Mouse (Mus musculus) telencephalon, adult 2 months (tissue): ENCODE measurements at regions not wholly inside any gene's neighbourhood (a gene's known extent, or its start where the extent isn't known, plus 50 kb on each side); places are given as distances from the start of the nearest gene placed in this dataset.

Experiments used
- DNase-seq: peaks from one replicate; pipeline ENCODE4 v3.0.0-alpha.2; 2011; ENCODE audit warnings: low read depth, low spot score

DNA sequence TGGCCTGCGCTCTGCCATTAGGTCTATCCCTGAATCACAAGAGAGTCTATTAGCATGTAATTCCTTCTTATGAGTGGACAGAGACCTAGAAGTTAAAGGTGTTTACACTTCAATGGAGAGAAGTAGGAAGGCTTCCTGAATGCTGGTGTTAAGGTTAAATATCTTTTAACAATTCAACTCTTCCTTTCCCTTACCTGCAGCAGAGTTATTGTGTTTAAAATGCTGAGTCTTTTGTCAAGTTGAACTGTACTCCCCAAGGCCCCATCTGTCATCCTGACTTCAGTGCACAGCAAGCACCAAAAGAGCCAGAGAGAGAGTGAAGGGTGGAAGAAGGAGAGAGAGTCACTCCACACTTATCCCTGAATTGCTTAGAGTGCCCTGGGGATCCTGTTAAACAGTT lies 451.6 kb downstream of the Psat1 start:
- DNase-seq, result no peak

- DNase-seq, result no peak
Measured at GRCm38 (mm10) chr19:15487576-15487975, 459.6 kb downstream of the Psat1 start.

DNA sequence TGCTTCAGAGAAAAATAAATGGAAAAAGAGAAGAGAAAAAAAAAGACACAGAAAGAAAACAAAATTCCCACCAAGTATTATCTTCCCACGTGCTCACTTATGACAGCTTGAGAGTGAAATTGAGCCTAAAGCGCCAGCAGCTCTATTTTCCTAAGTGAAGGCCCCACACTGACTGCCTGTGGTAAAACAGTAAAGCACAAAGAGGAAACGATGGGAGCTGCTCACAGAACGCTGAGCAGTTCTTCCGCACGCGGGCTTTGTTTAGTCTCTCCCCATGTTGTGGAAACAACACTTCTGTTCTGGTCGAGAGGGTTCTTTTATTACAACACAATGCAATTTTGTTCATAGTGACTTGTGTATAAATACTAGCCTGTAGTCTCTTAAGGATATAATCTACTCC lies 465.5 kb downstream of the Psat1 start:
- no peak for DNase-seq

DNA sequence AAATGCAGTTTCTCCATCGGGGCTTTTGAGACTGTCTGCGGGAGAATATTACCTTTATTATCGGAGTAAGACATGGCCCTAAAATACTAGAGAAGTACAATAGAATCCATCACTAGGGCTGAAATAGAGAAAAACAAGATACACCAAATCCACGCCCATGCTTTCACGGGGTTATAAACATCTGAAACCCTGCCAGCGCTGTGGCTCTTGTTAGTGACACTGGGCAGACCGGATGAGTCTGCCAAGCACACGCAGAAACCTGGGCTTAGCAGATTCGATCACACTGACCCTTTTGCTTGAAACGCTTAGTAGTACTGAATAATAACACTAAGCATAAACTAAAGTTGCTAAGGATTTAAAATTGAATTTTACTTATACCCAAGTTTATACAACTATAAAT lies 477.6 kb downstream of the Psat1 start:
- DNase-seq, result no peak

DNA sequence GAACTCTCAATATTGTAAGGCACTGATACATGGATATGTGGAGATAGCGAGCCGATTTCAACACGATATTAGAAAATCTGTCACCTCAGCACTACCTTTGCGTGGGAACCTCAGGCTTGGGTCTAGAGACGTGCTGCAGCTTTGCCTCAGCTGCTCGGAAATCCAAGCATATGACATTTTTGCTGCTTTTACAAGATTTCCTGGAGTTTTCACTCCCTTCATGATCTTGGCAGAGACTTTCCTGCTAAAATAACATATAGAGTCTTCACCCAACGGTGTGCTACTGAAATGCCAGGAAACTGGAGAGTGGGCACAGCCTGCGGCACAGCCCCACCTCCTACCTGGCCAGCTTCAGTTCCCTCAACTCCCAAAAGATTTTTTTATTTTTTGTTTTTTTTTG lies 480.4 kb downstream of the Psat1 start:
- peak; percentile 67 for DNase-seq

- DNase-seq, result no peak
Measured at GRCm38 (mm10) chr19:15465063-15465760, 481.9 kb downstream of the Psat1 start.

GRCm38 (mm10) chr19:15457793-15458192 lies 489.3 kb downstream of the Psat1 start:
- DNase-seq, result no peak

DNA sequence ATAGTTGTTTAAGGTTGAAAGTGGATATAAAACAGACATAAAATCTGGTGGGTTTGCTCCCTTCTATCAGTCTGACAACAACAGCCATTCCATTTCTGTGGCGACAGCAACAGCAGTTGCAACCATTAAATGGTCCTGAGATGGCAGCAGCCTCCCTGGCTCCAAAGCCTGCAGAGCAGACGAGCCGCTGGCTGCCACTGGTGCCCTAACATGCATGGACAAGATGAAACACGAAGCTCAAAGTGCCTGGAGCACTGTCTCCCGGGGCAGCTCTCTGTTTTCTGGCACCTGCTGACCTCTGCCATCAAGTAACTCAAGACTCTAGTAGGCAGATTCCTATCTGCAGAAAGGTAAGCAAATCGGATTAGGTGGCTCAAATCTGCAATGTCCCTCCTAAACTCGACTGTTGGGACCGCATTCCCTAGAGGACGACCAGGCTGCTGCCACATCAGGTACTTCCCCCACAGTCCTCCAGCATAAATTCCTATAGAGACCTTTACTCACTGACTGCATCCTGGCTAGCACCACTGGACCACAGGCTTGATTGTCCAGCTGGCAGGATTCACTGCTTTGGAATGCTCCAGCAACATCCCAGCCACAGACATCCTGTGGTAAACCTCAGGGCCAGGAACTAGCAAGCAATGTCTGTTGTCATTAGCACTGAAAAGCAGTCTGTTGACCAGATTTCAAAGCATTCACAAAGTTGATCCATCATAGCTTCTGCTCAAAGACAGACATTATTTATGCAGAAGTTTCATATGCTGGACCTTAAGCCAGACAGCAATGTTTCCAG lies 490.0 kb downstream of the Psat1 start:
- DNase-seq, result no peak

- no peak for DNase-seq
Measured at GRCm38 (mm10) chr19:15448989-15449388, 498.1 kb downstream of the Psat1 start.

GRCm38 (mm10) chr19:15431798-15432197 lies 515.3 kb downstream of the Psat1 start:
- DNase-seq, result peak; percentile 29

DNA sequence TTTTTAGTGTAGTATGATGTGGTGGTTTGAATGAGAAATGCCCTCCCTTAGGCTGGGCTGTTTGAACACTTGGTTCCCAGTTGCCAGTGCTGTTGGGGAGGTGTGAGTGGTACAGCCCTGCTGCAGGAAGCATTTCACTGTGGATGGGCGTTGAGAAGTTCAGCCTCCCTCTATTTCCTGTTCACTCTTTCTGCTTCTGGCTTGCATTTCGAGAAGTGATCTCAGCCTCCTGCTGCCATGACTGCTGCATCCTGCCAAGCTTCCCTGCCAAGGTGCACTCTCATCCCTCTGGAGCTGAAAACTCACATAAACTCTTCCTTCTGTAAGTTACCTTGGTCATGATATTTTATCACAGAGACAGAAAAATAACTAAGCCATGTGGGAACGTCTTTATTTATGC lies 525.8 kb downstream of the Psat1 start:
- peak; percentile 15 for DNase-seq

- no peak for DNase-seq
Measured at GRCm38 (mm10) chr19:15398624-15399023, 548.5 kb downstream of the Psat1 start.

GRCm38 (mm10) chr19:15371682-15372081 lies 575.5 kb downstream of the Psat1 start:
- DNase-seq, result no peak

GRCm38 (mm10) chr19:15366951-15367350 lies 580.2 kb downstream of the Psat1 start:
- DNase-seq, result no peak

DNA sequence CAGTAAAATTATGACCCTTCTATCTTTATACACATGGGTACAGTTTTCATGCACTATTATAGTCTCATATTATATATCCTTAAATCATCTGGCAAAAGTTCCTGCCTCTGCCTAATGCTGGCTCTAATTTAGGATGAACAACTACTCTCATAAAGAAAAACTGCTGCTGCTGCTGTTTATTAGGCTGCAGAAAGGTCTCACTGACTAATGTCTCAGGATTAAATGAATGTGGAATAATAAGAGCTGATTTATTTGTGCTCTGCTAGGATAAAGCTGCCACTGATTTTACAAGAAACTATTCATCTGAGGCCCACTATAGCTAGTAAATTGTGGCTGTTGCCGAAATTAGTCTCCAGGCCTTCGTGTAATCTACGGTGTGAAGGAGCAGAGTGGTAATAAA lies 590.0 kb downstream of the Psat1 start:
- no peak for DNase-seq

DNA sequence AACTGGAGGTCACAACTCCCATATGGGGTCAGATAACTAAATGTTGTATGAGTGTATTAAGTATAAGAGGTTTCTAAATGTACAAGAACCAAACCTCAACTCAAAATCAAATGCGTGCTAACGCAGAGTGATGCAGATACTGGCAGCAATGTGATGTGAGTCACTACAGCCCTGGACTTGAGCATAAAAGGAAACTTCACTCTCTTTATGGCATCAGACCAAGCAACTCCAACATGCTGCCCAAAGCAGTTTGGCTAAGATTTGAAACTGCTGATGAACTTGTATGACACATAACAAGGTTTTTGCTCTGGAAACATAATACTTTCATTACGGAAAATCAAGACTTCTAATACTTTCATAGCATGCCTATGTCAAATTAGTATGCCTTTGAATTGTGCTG lies 598.8 kb downstream of the Psat1 start:
- DNase-seq, result no peak

DNA sequence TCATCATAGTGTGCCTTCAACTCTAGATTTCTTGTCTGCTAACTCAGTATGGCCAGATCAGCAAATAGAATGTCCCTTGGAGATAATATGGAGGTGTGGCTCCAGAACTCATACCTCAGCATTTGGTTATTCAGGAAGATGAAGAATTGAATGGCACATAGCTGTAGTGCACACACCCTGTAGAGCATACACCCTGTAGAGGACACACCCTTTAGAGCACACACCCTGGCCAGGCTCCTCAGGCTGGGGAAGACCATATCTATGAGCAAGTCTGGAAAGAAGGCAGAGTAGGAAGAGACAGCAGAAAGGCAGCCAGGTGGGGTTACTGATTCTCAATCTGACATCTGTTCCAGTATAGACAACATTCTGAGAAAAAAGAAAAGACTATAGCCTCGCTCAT lies 604.9 kb downstream of the Psat1 start:
- no peak for DNase-seq

DNA sequence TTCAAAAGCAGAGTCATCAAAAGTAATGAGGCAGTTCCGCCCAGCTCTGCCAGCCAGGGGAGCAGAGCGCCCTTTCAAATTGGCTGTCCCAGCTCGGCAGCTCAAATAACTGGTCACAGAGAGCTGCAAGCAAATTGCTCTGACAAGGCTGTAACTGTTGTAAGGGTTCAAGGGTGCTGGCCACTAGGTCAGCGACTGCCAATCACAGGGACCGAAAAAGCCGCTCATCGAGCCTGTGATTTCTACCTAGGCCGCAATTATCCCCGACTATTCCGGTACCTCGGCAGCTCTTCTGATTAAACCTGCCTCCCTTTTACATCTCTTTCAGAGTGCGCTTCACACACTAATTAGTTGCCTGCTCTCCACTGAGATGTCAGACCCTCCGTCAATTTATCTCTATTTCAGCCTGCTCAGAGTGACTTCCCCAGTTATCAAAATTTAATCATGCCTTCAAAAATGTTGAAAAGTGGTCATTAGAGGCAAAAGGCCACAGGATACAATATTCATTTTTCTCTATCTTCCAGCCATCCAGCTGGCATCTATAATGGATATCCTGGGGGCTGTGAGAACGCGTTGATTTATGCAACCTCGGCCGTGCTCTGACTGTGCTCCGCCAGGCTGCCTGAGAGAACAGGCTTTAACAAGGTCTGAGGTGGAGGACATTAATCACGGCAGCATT lies 606.7 kb downstream of the Psat1 start:
- no peak for DNase-seq

DNA sequence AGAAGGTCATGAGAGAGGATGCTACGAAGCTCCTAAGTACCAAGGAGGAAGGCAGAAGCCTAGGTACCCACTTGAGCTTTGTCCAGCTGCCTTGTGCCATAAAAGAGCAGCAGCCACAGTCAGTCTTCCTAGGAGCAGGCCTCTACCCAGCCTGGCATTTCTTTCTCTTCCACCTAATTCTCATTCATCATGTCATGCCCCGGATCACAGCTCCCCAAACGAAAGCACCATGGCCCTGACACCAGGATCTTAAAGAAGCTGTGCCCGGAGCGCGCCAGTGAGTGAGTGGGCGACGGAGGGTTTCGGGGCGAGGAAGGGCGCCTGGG lies 607.2 kb downstream of the Psat1 start:
- DNase-seq, result no peak

- peak; percentile 51 for DNase-seq
Measured at GRCm38 (mm10) chr19:15330155-15330554, 617.0 kb downstream of the Psat1 start.

DNA sequence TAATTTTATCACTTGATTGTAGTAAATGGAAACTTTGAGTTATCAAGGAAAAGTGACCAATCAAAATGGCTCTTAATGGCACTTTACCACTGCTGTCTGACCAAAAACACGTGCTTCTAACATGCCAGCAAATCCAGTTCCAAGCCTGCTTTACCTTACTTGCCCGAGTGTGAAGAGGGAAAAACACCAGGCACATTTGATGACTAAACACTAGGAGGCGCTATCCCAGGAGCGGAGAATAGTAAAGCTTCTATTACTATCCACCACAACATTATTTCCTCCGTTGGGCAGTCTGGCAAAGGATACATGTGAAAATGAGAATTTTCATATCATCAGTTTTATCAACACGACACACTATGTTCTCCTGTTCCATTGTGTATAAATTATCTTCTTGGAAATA lies 647.7 kb downstream of the Psat1 start:
- no peak for DNase-seq

- DNase-seq, result no peak
Measured at GRCm38 (mm10) chr19:15285016-15285415, 662.1 kb downstream of the Psat1 start.

DNA sequence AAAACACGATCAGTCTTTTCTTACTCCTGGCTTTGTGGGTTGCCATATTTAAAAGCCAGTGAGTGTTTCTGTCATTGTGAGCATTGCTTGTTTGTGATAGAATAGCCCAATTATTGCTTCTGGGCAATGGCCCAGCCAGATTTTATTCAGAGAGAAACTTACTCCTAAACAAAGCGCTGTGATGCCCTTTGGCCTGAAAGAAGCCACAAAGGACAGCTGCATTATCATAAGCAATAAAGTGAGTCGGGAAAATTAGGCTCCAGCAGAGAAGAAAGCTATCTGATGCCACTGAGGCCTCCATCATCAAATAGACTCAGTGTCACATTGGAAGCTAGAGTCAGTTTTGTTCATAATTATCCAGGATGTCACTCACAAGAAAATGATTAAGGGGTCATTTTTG lies 644.9 kb upstream of the Tle4 start:
- no peak for DNase-seq
